ENCODE assay signal across 8 mouse cellular contexts in genomic region chr9:104001921-104002859, GRCm38 (mm10). TPM values are rescaled to one million over a fixed set of nuclear protein-coding genes. Genes with fewer than 3 reads are reported as not detected.
DNase-seq lines count a peak whose midpoint lies in the region; ATAC-seq lines count a peak whose summit lies in the region.

TSS of gene Nphp3 (plus strand) at chr9:104002544.

- peak within 1 kb of the TSS; percentile 85 for H3K4me2 ChIP-seq in kidney, embryonic 15.5 days

- WGBS in heart, embryonic 10.5 days: 1% methylated on average over 55 of the region's 55 CpGs
- 1% methylated on average over 55 of the region's 55 CpGs for WGBS in kidney, embryonic 15.5 days

- H3K4me1 ChIP-seq in heart, embryonic 10.5 days: peaks cover 27% of the 10 kb centered on the region
- peaks cover 18% of the 10 kb centered on the region for H3K4me1 ChIP-seq in kidney, embryonic 15.5 days

- H3K27me3 ChIP-seq in heart, embryonic 10.5 days (ENCODE audit: insufficient read depth, poor library complexity, severe bottlenecking): no peaks in the 10 kb centered on the region
- H3K27me3 ChIP-seq in kidney, embryonic 15.5 days: no peaks in the 10 kb centered on the region

- H3K36me3 ChIP-seq in heart, embryonic 10.5 days: peaks cover 13% of the 10 kb centered on the region
- peaks cover 13% of the 10 kb centered on the region for H3K36me3 ChIP-seq in kidney, embryonic 15.5 days

- H3K9ac ChIP-seq in kidney, embryonic 15.5 days: peak within 1 kb of the TSS; percentile 68

- peak; percentile 100 for DNase-seq in B cell, adult 2 months
- peak; percentile 100 for DNase-seq in brain, adult 2 months (ENCODE audit: low read depth, low spot score)
- DNase-seq in heart, embryonic 10.5 days (ENCODE audit: low spot score): peak; percentile 100
- peak; percentile 95 for DNase-seq in liver
- peak; percentile 96 to 97 for DNase-seq in spleen, postnatal 4 days (ENCODE audit: low spot score in 2 of 2)

- peak; percentile 99 for ATAC-seq in erythroblast, adult 5-6 weeks (replicated peaks; ENCODE audit: low FRiP score, poor library complexity, severe bottlenecking)
- ATAC-seq in kidney, embryonic 15.5 days (replicated peaks; ENCODE audit: low FRiP score): peak; percentile 98
- peak; percentile 96 for ATAC-seq in monocyte, adult 5-6 weeks (replicated peaks; ENCODE audit: insufficient number of reproducible peaks, low FRiP score, low TSS enrichment, poor library complexity, severe bottlenecking)

- H3K27ac ChIP-seq in heart, embryonic 10.5 days: peak within 1 kb of the TSS; percentile 86
- H3K27ac ChIP-seq in kidney, embryonic 15.5 days: peak within 1 kb of the TSS; percentile 98

- no peaks in the 10 kb centered on the region for H3K9me3 ChIP-seq in heart, embryonic 10.5 days
- no peaks in the 10 kb centered on the region for H3K9me3 ChIP-seq in kidney, embryonic 15.5 days (replicated peaks)

- peak within 1 kb of the TSS; percentile 79 for H3K4me3 ChIP-seq in heart, embryonic 10.5 days
- peak within 1 kb of the TSS; percentile 79 for H3K4me3 ChIP-seq in kidney, embryonic 15.5 days (replicated peaks)

RNA-seq across cellular contexts. Expression of gene Nphp3, which starts in this region (rescaled TPM):
- 0.84 TPM in 1 of 2 replicates, not detected in the other for total RNA-seq in erythroblast, adult 5-6 weeks (2015; ENCODE audit: low replicate concordance)
- 0.42 and 0.51 TPM in 2 replicates for total RNA-seq in erythroblast, adult 5-6 weeks (2017; ENCODE audit: low replicate concordance)
- polyA plus RNA-seq in heart, embryonic 10.5 days (2016; fragmentation: Nextera tagmentation; extraction: Ambion mirVana): 4.7 and 5.4 TPM in 2 replicates
- 5.9 and 6.7 TPM in 2 replicates for polyA plus RNA-seq in kidney, embryonic 15.5 days (2015; fragmentation: Nextera tagmentation; extraction: Ambion mirVana)
- 1.7 to 5.4 TPM (median 1.8 TPM) in 3 replicates for total RNA-seq in monocyte, adult 5-6 weeks (2017)

Comparison
In these comparisons a context has a peak if more than half of its experiments do, and no peak if none do; other contexts are left out.
1. Peak in every context shown above with its lines: DNase-seq, ATAC-seq, H3K4me3 ChIP-seq and H3K27ac ChIP-seq.
2. Peak in ATAC-seq in erythroblast, adult 5-6 weeks; RNA of the gene not detected or under 1 TPM.